Mouse (Mus musculus) G1E (cell line): Measurements from ENCODE around the gene Tmc1. TPM values are rescaled to one million over a fixed set of nuclear protein-coding genes. Genes with fewer than 3 reads are reported as not detected.

Source experiments
- ATAC-seq: 2 replicates; pipeline ENCODE4 v1.8.0; 2016; ENCODE audit warnings: mild to moderate bottlenecking; ENCODE audit not compliant: insufficient number of reproducible peaks, poor library complexity, low FRiP score, severe bottlenecking; ENCODE audit errors: extremely low read depth
- DNase-seq: peaks from one replicate; pipeline ENCODE4 v3.0.0; 2012; ENCODE audit warnings: low spot score
- H3K27me3 ChIP-seq: 2 replicates; pipeline ENCODE4 v1.6.1; 2012; ENCODE audit warnings: mild to moderate bottlenecking, low read length, inconsistent platforms; ENCODE audit not compliant: insufficient read depth
- H3K36me3 ChIP-seq: replicated peaks from 2 replicates; pipeline ENCODE3; 2012; ENCODE audit warnings: mild to moderate bottlenecking, inconsistent platforms
- H3K4me1 ChIP-seq: 2 replicates; pipeline ENCODE4 v1.6.1; 2012; ENCODE audit warnings: low read depth, low read length, inconsistent platforms, mixed read lengths; ENCODE audit not compliant: insufficient read depth
- H3K4me3 ChIP-seq: 2 replicates; pipeline ENCODE4 v1.5.1; 2012; ENCODE audit warnings: low read depth, mild to moderate bottlenecking, inconsistent platforms, low read length, moderate library complexity, mixed read lengths
- H3K9me3 ChIP-seq: replicated peaks from 2 replicates; pipeline ENCODE4 v1.6.1; 2012; ENCODE audit warnings: inconsistent platforms
- CTCF ChIP-seq: IDR thresholded peaks from 2 replicates; pipeline ENCODE4 v1.5.1; 2012; ENCODE audit warnings: low read depth, low read length, inconsistent platforms, mixed read lengths
- GATA1 ChIP-seq: IDR thresholded peaks from 2 replicates; pipeline ENCODE4 v1.6.1; 2012; ENCODE audit warnings: borderline replicate concordance, low read length, inconsistent platforms, mixed read lengths
- GATA2 ChIP-seq: IDR thresholded peaks from 2 replicates; pipeline ENCODE4 v1.6.1; 2012; ENCODE audit warnings: low read depth, low read length, inconsistent platforms, borderline replicate concordance
- POLR2AphosphoS5 ChIP-seq: IDR thresholded peaks from 2 replicates; pipeline ENCODE4 v1.6.1; 2012; ENCODE audit warnings: low read depth, low read length, inconsistent platforms; ENCODE audit not compliant: insufficient replicate concordance
- TAL1 ChIP-seq: conservative IDR thresholded peaks from 2 replicates; pipeline ENCODE4 v1.6.1; 2012; ENCODE audit warnings: low read depth, low read length, inconsistent platforms, mixed read lengths
- polyA plus RNA-seq: library from polyadenylated mRNA; stranded (reverse); fragments of >175 nt; gene quantifications from 2 replicates; pipeline ENCODE4 v1.2.3, GENCODE M21; 2012
- total RNA-seq, 2 experiments: library from RNA; stranded (forward) in 1 of 2; stranded (reverse) in 1 of 2; fragments of 200-1000 nt in 1 of 2; fragments of >200 nt in 1 of 2; fragmentation: Nextera tagmentation in 1 of 2; gene quantifications; 2 replicates each; pipeline ENCODE4 v1.2.3; 2014 to 2017

Tmc1 gene
- total and polyA plus RNA-seq, 3 experiments: 0.44 TPM; not detected in 2

- H3K4me1 ChIP-seq: no peaks in the 10 kb centered on the region
- TF ChIP-seq TAL1 (no peak), POLR2AphosphoS5 (no peak), GATA2 (no peak), GATA1 (no peak), CTCF (no peak)
- H3K36me3 ChIP-seq: no peaks in the 10 kb centered on the region
- ATAC-seq: no peak
- no peaks in the 10 kb centered on the region for H3K27me3 ChIP-seq
- no peak overlapping the region for H3K4me3 ChIP-seq
- no peak for DNase-seq
- no peaks in the 10 kb centered on the region for H3K9me3 ChIP-seq
Measured at GRCm38 (mm10) chr19:20837422-20837821, 116.6 kb downstream of the Tmc1 start.

DNA sequence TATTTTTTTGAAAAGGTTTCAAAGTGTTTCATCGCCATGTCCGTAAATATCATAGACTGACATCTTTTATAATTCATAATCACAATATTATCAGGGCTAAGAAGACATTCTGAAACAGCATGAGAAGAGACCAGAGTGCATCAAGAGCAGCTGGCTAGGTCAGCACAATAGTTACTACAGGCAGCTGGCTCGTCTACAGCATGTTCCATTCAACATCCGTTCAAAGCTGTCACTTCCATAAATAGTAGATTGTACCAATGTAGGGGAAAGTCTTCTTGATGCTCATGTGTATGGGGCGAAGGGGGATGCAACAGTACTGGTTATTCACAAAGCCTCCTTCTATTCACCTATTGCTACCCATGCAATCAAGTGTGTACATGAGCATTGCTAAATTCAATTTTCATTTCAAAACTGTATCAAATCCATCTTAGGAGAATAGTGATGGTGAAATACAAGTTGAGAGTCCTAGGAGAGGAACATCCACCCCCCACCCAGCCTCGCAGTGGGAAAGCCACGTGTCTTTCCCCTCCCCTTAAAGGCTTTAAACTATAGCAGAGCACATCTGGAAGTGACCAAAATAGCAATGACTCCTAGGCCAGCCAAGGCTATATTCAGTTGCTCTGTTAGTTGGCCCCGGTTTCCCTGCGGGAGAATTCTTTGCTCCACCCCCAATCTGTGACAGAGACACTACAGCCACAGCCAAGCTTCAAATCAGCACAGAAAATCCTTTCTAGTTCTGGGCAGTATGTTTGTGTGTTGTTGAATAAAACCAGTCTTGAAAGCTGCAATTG lies 117.8 kb downstream of the Tmc1 start:
- TF ChIP-seq CTCF: no peak
- no peaks in the 10 kb centered on the region for H3K4me1 ChIP-seq
- DNase-seq (no peak), ATAC-seq (no peak)
- no peak overlapping the region for H3K4me3 ChIP-seq
- H3K27me3 ChIP-seq: no peaks in the 10 kb centered on the region
- no peaks in the 10 kb centered on the region for H3K9me3 ChIP-seq
- no peaks in the 10 kb centered on the region for H3K36me3 ChIP-seq

GRCm38 (mm10) chr19:20834895-20835294 lies 119.1 kb downstream of the Tmc1 start:
- Histone ChIP-seq H3K4me1 (no peaks in the 10 kb centered on the region), H3K27me3 (no peaks in the 10 kb centered on the region), H3K4me3 (no peak overlapping the region), H3K36me3 (no peaks in the 10 kb centered on the region), H3K9me3 (no peaks in the 10 kb centered on the region)
- no peak for DNase-seq
- no peak for TF ChIP-seq GATA2
- TF ChIP-seq POLR2AphosphoS5: no peak
- TF ChIP-seq TAL1: no peak
- TF ChIP-seq CTCF: no peak
- no peak for ATAC-seq

DNA sequence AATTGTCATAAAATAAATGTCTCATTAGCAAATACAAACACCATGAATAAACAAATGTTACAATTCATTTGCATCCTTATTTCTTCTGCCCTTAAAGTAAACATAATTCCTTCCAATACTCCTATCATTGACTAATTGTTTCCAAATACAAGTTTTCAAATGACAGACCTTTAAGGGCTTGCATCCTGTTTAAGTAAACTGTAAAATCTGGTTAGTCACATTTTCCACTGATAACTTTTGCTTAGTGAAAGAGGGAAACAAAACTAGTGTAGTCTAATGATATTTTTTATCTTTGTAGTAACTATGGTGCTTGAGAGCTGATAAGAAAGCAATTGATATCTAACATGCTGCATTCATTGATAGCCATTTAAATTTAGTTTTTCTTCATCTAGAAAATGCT lies 154.5 kb downstream of the Tmc1 start:
- no peak overlapping the region for H3K4me3 ChIP-seq
- TF ChIP-seq TAL1 (no peak), GATA2 (no peak), GATA1 (no peak), CTCF (no peak), POLR2AphosphoS5 (no peak)
- no peaks in the 10 kb centered on the region for H3K9me3 ChIP-seq
- H3K4me1 ChIP-seq: no peaks in the 10 kb centered on the region
- no peaks in the 10 kb centered on the region for H3K36me3 ChIP-seq
- no peak for DNase-seq
- H3K27me3 ChIP-seq: no peaks in the 10 kb centered on the region
- no peak for ATAC-seq

- H3K36me3 ChIP-seq: no peaks in the 10 kb centered on the region
- DNase-seq: no peak
- no peaks in the 10 kb centered on the region for H3K27me3 ChIP-seq
- no peak for ATAC-seq
- no peaks in the 10 kb centered on the region for H3K9me3 ChIP-seq
- H3K4me3 ChIP-seq: no peak overlapping the region
- TF ChIP-seq TAL1 (no peak), POLR2AphosphoS5 (no peak), CTCF (no peak), GATA2 (no peak), GATA1 (no peak)
- no peaks in the 10 kb centered on the region for H3K4me1 ChIP-seq
Measured at GRCm38 (mm10) chr19:20797558-20798101, 156.4 kb downstream of the Tmc1 start.

DNA sequence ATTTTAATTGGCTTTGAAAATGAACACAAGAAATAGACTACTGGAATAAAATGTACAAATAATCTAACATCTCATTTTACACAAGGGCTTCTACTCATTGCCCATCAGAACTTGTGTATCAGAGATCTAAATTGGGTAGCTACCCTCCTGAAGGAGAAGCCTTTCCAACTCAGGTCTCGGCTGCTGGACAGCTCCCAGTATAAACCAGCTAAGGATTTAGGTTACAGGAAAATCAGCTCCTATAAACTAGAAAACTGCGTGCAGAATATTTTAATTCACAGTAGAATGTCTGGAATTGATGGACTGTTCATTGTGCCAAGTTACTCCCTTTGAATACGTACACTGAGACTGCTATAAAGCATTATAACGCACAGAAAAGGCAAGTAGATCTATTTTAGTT lies 158.0 kb downstream of the Tmc1 start:
- DNase-seq (no peak), ATAC-seq (no peak)
- no peaks in the 10 kb centered on the region for H3K36me3 ChIP-seq
- TF ChIP-seq GATA2: no peak
- TF ChIP-seq GATA1: no peak
- TF ChIP-seq CTCF: no peak
- TF ChIP-seq TAL1: no peak
- TF ChIP-seq POLR2AphosphoS5: no peak
- no peak overlapping the region for H3K4me3 ChIP-seq
- no peaks in the 10 kb centered on the region for H3K4me1 ChIP-seq
- H3K9me3 ChIP-seq: no peaks in the 10 kb centered on the region
- no peaks in the 10 kb centered on the region for H3K27me3 ChIP-seq
